ENCODE assay signal across 8 mouse cellular contexts in the genomic region with DNA sequence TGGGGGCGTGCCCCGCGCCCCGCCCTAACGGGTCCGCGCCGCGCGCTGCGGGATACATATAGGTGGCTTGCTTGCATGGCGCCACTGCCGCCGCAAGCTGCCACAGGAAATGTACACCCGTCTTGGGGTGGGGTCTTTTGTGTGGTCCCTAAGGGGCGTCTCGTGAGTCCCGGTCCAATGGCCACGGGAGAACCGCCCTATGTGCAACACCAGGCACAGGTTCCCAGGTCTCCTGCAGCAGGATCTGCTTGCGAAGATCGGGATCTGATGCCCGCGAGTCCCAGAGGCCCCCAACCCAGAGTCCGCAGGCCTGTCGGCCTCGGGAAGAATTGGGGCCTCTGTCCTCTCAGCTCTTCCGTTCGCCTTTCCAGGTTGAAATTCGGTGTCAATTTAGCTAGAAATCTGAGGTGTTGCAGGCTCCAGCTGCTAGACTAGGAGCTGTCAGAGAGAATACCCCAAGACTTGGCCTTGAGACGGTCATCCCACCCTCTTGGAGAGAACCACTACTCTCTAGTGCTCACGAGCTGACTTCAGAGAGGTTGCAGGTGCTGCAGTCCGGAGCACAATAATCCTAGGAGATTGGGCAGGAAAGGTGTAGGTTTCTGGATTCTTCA. TPM values are rescaled to one million over a fixed set of nuclear protein-coding genes. Genes with fewer than 3 reads are reported as not detected.
A peak's percentile ranks its signal among the peaks of the same experiment; 100 is the strongest.
DNase-seq lines count a peak whose midpoint lies in the region; ATAC-seq and TF ChIP-seq lines count a peak whose summit lies in the region.

No protein-coding gene starts in this region.

- H3K9ac ChIP-seq in heart, adult 2 months (ENCODE audit: low read depth, low read length): peak overlapping the region; percentile 71
- peak overlapping the region; percentile 87 for H3K9ac ChIP-seq in embryonic facial prominence, embryonic 15.5 days
- peak overlapping the region; percentile 73 for H3K9ac ChIP-seq in liver, embryonic 11.5 days (ENCODE audit: low read depth, low read length)

- H3K4me2 ChIP-seq in embryonic facial prominence, embryonic 15.5 days (replicated peaks): peak overlapping the region; percentile 83
- peak overlapping the region; percentile 92 for H3K4me2 ChIP-seq in liver, embryonic 11.5 days

- TF ChIP-seq CTCF in heart, adult 2 months (IDR thresholded peaks at IDR 0.05): no peak

- no peaks in the 10 kb centered on the region for H3K9me3 ChIP-seq in embryonic facial prominence, embryonic 15.5 days (replicated peaks)
- no peaks in the 10 kb centered on the region for H3K9me3 ChIP-seq in liver, embryonic 11.5 days (ENCODE audit: control insufficient read depth, low read length)

- WGBS in heart, adult 2 months: 6% methylated on average over 33 of the region's 33 CpGs
- 3% methylated on average over 31 of the region's 33 CpGs for WGBS in embryonic facial prominence, embryonic 15.5 days
- 5% methylated on average over 33 of the region's 33 CpGs for WGBS in liver, embryonic 11.5 days

- no peak for TF ChIP-seq POLR2A in heart, adult 2 months (IDR thresholded peaks at IDR 0.05; ENCODE audit: insufficient read depth, low read depth, low read length)

- H3K27ac ChIP-seq in heart, adult 2 months: peak overlapping the region; percentile 51
- peak overlapping the region; percentile 93 for H3K27ac ChIP-seq in embryonic facial prominence, embryonic 15.5 days (replicated peaks)
- peak overlapping the region; percentile 83 for H3K27ac ChIP-seq in liver, embryonic 11.5 days (ENCODE audit: low read depth, low read length)

- peak overlapping the region; percentile 55 for H3K4me3 ChIP-seq in heart, adult 2 months
- peak overlapping the region; percentile 83 for H3K4me3 ChIP-seq in embryonic facial prominence, embryonic 15.5 days (replicated peaks)
- H3K4me3 ChIP-seq in liver, embryonic 11.5 days (ENCODE audit: low read depth, low read length): peak overlapping the region; percentile 86

- H3K4me1 ChIP-seq in heart, adult 2 months (ENCODE audit: control insufficient read depth, insufficient read depth, low read length): peaks cover 3% of the 10 kb centered on the region
- peaks cover 27% of the 10 kb centered on the region for H3K4me1 ChIP-seq in embryonic facial prominence, embryonic 15.5 days
- peaks cover 44% of the 10 kb centered on the region for H3K4me1 ChIP-seq in liver, embryonic 11.5 days (replicated peaks; ENCODE audit: control insufficient read depth, insufficient read depth, low read length)

- H3K36me3 ChIP-seq in heart, adult 2 months (ENCODE audit: control insufficient read depth, insufficient read depth, low read length): no peaks in the 10 kb centered on the region
- H3K36me3 ChIP-seq in embryonic facial prominence, embryonic 15.5 days: no peaks in the 10 kb centered on the region
- H3K36me3 ChIP-seq in liver, embryonic 11.5 days (ENCODE audit: control insufficient read depth, insufficient read depth, low read length): no peaks in the 10 kb centered on the region

- no peak for TF ChIP-seq EP300 in heart, adult 2 months (IDR thresholded peaks at IDR 0.05; ENCODE audit: insufficient read depth, low read depth, low read length)

- no peaks in the 10 kb centered on the region for H3K27me3 ChIP-seq in heart, adult 2 months (ENCODE audit: control insufficient read depth, insufficient read depth, low read length)
- no peaks in the 10 kb centered on the region for H3K27me3 ChIP-seq in embryonic facial prominence, embryonic 15.5 days
- no peaks in the 10 kb centered on the region for H3K27me3 ChIP-seq in liver, embryonic 11.5 days (replicated peaks; ENCODE audit: control insufficient read depth, insufficient read depth, low read length)

- no peak for ATAC-seq in embryonic facial prominence, embryonic 15.5 days (ENCODE audit: insufficient number of reproducible peaks, low FRiP score, low TSS enrichment, low read depth)
- ATAC-seq in liver, embryonic 11.5 days (replicated peaks; ENCODE audit: low FRiP score): no peak

- no peak for DNase-seq in heart, adult 2 months
- DNase-seq in heart, postnatal 10 days: no peak
- peak; percentile 10 for DNase-seq in 3T3-L1 (ENCODE audit: low read depth, low spot score)
- no peak for DNase-seq in liver, embryonic 11.5 days (ENCODE audit: low spot score)
- no peak for DNase-seq in B cell, adult 2 months
- DNase-seq in left cerebral cortex, postnatal 4 days: no peak
- DNase-seq in right cerebral cortex, postnatal 36 days (ENCODE audit: low spot score in 2 of 2): no peak

- H3K79me2 ChIP-seq in heart, adult 2 months (replicated peaks; ENCODE audit: control insufficient read depth, insufficient read depth, low read length): peaks cover 5% of the 10 kb centered on the region; the same call in 1 of the 2 replicates

- intact Hi-C loops in heart, adult 2 months (cut with DNase I): loop anchor here (5.0 kb wide), 1 partner anchor 78 kb away; a partner anchor contains a TSS
- intact Hi-C loops in heart, postnatal 10 days (cut with DNase I): no loop called here
- intact Hi-C loops in left cerebral cortex, postnatal 4 days (cut with DNase I): no loop called here

RNA-seq across cellular contexts. Expression of a gene that starts 50.8 kb away (rescaled TPM):
- total RNA-seq in heart, adult 2 months (2021): 10 to 100 TPM; 26.1 to 33.3 TPM
- polyA plus RNA-seq in heart, adult 2 months (2012; rRNA removed): 10.5 and 21.8 TPM in 2 replicates
- total RNA-seq in heart, postnatal 10 days (2021): 10 to 100 TPM; 26.8 to 32.9 TPM
- 32.0 and 36.0 TPM in 2 replicates for polyA plus RNA-seq in embryonic facial prominence, embryonic 15.5 days (2015; fragmentation: Nextera tagmentation; extraction: Ambion mirVana)
- 24.6 and 26.5 TPM in 2 replicates for polyA plus RNA-seq in liver, embryonic 11.5 days (2014; fragmentation: Nextera tagmentation; extraction: Ambion mirVana)
- 10 to 100 TPM; 38.9 to 40.0 TPM for total RNA-seq in left cerebral cortex, postnatal 4 days (2021)
